Mouse (Mus musculus): ENCODE data around the gene Mapkap1. TPM values are rescaled to one million over a fixed set of nuclear protein-coding genes. Genes with fewer than 3 reads are reported as not detected.
"Not testable (repeated sequence)": the region's sequence is repeated elsewhere in the genome, so short reads cannot be mapped to it uniquely, and the experiment has no call there.

Mapkap1 gene
- polyA plus RNA-seq, 1 experiment from 2014 or later, result 54.5 TPM

DNA sequence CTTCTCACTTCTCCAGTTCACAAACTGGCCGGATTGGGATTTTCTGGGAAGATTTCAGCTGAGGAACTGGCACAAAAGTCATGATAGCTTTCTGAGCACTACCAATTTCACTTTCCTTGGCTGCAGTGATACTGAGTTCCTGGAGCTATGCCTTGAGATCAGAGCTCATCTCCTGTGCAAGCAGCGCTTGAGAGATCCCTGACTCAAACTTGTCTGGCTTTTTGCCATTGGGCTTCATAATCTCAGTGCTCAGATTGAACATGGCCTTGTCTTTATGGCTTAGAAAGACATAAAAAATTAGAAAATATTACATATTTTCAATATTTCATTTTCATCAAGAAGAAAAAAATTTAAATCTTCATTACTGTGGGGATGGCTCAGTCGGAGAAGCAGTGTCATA lies 29.8 kb downstream of the Mapkap1 start:
- Histone ChIP-seq H3K36me3 (peaks cover 44% of the 10 kb centered on the region), H3K9me3 (no peaks in the 10 kb centered on the region), H3K4me2 (no peak overlapping the region), H3K4me1 (no peaks in the 10 kb centered on the region), H3K27ac (replicated peaks) (no peak overlapping the region), H3K4me3 (no peak overlapping the region), H3K9ac (no peak overlapping the region), H3K27me3 (replicated peaks) (no peaks in the 10 kb centered on the region)
- 77% methylated on average over 3 of the region's 3 CpGs for WGBS
- ATAC-seq (ENCODE audit: extremely low read depth, insufficient number of reproducible peaks, low FRiP score, low TSS enrichment), result no peak

DNA sequence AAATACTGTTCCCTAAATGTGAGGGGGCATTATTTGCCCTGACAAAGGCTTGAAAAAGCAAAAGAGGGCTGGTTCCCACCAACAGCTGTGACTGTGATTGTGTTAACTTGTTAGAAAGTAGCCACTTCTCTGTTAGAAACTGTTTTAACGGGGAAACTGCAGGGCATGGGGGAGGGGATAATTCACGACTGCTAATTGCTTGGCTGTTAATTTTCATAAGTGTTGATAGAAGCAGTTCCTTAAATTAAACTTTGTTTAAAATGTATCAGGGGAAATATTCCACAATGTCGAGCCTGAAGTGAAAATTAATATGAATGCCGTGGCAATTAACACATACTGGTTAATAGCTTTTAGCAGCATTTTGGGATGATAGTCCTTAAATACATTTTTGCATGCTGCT lies 42.2 kb downstream of the Mapkap1 start:
- no peak for ATAC-seq (ENCODE audit: extremely low read depth, insufficient number of reproducible peaks, low FRiP score, low TSS enrichment)
- H3K9ac ChIP-seq, result no peak overlapping the region
- no peaks in the 10 kb centered on the region for H3K9me3 ChIP-seq
- peaks cover 6% of the 10 kb centered on the region; the same call in 1 of the 2 replicates for H3K4me1 ChIP-seq
- no peak overlapping the region for H3K4me2 ChIP-seq
- peaks cover 39% of the 10 kb centered on the region for H3K36me3 ChIP-seq
- no peak overlapping the region for H3K4me3 ChIP-seq
- WGBS, result 70% methylated on average over 4 of the region's 4 CpGs
- H3K27me3 ChIP-seq (replicated peaks), result no peaks in the 10 kb centered on the region
- H3K27ac ChIP-seq (replicated peaks), result no peak overlapping the region

DNA sequence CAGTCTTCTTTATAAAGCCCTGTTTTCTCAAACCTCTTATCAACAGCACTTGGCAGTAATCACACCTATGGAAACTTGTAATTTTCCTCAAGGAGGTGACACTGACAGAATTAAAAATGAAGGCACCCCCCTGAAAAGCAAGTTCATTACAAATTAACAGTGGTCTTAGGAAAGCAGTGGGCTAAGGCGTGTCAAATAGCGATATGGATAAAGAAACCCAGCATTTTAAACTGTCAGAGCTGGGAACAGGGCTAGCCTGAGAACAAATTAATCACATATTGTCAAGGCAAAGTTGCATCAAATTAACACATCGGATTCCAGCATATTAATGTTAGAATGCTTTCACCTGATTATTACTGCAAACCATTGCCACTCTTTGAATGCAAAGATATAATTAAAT lies 55.9 kb downstream of the Mapkap1 start:
- no peaks in the 10 kb centered on the region for H3K36me3 ChIP-seq
- no peak overlapping the region for H3K4me3 ChIP-seq
- H3K9ac ChIP-seq, result no peak overlapping the region
- H3K4me2 ChIP-seq, result no peak overlapping the region
- H3K27ac ChIP-seq (replicated peaks), result no peak overlapping the region
- no peak for ATAC-seq (ENCODE audit: extremely low read depth, insufficient number of reproducible peaks, low FRiP score, low TSS enrichment)
- H3K4me1 ChIP-seq, result peaks cover 24% of the 10 kb centered on the region
- H3K27me3 ChIP-seq (replicated peaks), result no peaks in the 10 kb centered on the region
- 86% methylated on average over 3 of the region's 3 CpGs for WGBS
- H3K9me3 ChIP-seq, result no peaks in the 10 kb centered on the region

DNA sequence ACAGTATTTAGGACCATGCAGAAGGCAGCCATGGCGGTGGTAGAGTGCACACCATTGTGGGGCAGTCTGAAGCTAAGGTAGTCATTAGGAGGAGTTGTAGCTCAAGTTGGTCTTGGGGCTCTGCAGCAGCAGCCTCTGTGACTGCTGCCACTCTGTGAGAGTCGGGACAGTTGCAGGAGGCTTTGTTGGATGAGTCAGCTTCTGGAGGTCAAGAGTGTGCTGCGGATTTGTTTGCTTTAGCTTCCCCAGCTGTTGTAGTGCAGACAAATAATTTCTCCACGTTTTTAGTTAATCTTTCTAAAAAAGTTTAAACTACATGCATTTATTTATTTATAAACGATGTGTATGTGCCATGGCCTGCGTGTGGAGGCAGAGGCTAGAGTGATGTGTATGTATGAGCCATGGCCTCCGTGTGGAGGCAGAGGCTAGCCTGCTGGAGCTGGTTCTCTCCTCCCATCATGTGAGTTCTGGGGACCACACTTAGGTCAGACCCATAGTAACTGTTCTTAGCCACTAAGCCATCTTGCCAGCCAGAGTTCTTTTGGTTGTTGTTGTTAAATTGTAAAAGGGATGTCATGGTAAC lies 62.1 kb downstream of the Mapkap1 start:
- no peaks in the 10 kb centered on the region for H3K27me3 ChIP-seq (replicated peaks)
- H3K36me3 ChIP-seq, result no peaks in the 10 kb centered on the region
- 57% methylated on average over 7 of the region's 7 CpGs for WGBS
- no peak for ATAC-seq (ENCODE audit: extremely low read depth, insufficient number of reproducible peaks, low FRiP score, low TSS enrichment)
- H3K9ac ChIP-seq, result no peak overlapping the region
- no peak overlapping the region for H3K4me2 ChIP-seq
- no peak overlapping the region for H3K4me3 ChIP-seq
- H3K27ac ChIP-seq (replicated peaks), result no peak overlapping the region
- no peaks in the 10 kb centered on the region for H3K9me3 ChIP-seq
- H3K4me1 ChIP-seq, result peaks cover 14% of the 10 kb centered on the region

DNA sequence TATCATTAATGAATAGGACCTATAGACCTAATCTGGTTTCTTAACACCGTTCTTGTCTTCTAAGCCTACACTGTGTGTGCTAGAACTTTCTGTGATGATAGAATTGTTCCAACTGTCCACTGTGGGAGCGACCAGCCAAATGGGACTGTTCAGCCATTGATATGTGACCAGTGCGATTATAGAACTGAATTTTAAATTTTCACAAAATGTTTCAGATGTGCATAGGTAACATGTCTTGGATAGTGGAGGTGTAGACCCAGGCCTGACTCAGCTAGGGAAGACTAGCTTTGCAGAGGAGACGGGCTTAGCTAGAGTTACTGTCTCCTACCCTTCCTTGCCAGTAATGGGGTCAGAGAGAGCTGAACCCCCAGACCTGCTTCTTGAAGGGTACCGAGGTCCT lies 62.8 kb downstream of the Mapkap1 start:
- no peaks in the 10 kb centered on the region for H3K9me3 ChIP-seq
- no peak overlapping the region for H3K9ac ChIP-seq
- peaks cover 14% of the 10 kb centered on the region for H3K4me1 ChIP-seq
- H3K27me3 ChIP-seq (replicated peaks), result no peaks in the 10 kb centered on the region
- no peak for ATAC-seq (ENCODE audit: extremely low read depth, insufficient number of reproducible peaks, low FRiP score, low TSS enrichment)
- 86% methylated on average over 5 of the region's 5 CpGs for WGBS
- H3K4me3 ChIP-seq, result no peak overlapping the region
- no peaks in the 10 kb centered on the region for H3K36me3 ChIP-seq
- no peak overlapping the region for H3K4me2 ChIP-seq
- no peak overlapping the region for H3K27ac ChIP-seq (replicated peaks)

DNA sequence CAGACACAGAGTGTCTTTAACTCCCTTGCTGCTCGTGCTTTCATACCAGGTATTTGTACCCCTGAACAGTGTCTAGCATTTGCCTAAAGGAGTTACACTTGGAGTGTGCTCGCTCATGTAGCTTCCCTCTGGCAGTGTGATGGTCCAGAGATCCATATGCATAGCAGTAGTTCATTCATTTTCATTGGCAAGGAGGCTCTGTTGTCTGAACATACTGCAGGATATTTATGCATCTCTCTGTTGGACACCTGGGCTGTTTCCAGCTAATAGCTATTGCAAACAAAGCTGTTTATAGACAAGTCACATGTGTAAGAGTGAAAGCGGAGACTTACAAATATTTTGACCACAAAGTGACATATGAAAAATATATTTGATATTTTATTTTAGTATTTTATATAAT lies 67.2 kb downstream of the Mapkap1 start:
- no peak for ATAC-seq (ENCODE audit: extremely low read depth, insufficient number of reproducible peaks, low FRiP score, low TSS enrichment)

DNA sequence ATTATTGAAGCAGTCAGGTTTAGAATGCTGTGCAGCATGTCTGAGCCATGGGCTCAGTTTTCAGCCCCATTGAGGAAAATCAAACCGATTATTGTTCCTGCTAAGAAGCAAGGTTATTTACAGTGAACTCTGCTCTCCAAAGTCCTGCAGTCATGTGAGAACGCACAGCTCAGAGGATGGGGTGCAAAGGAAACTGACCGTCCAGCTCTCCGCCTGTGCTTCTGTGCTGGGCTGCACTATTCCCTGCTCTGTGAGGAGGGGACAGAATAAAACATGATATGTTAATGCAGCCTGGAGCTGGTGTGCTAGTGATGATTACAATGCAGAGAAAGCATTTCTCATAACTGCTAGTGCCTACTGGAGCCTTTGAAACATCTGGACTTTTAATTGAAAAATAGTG lies 74.8 kb downstream of the Mapkap1 start:
- Histone ChIP-seq H3K4me1 (peaks cover 2% of the 10 kb centered on the region), H3K9ac (no peak overlapping the region), H3K27ac (replicated peaks) (no peak overlapping the region), H3K27me3 (replicated peaks) (no peaks in the 10 kb centered on the region), H3K4me2 (no peak overlapping the region), H3K9me3 (no peaks in the 10 kb centered on the region), H3K36me3 (no peaks in the 10 kb centered on the region), H3K4me3 (no peak overlapping the region)
- no peak for ATAC-seq (ENCODE audit: extremely low read depth, insufficient number of reproducible peaks, low FRiP score, low TSS enrichment)
- 81% methylated on average over 4 of the region's 4 CpGs for WGBS

More for the DNA sequence above, 67.2 kb downstream of the Mapkap1 start:
- Histone ChIP-seq H3K9me3 (no peaks in the 10 kb centered on the region), H3K4me1 (peaks cover 8% of the 10 kb centered on the region; the same call in 1 of the 2 replicates), H3K27ac (replicated peaks) (no peak overlapping the region), H3K36me3 (no peaks in the 10 kb centered on the region), H3K4me2 (no peak overlapping the region), H3K9ac (no peak overlapping the region), H3K27me3 (replicated peaks) (no peaks in the 10 kb centered on the region), H3K4me3 (no peak overlapping the region)
- 77% methylated on average over 3 of the region's 3 CpGs for WGBS

DNA sequence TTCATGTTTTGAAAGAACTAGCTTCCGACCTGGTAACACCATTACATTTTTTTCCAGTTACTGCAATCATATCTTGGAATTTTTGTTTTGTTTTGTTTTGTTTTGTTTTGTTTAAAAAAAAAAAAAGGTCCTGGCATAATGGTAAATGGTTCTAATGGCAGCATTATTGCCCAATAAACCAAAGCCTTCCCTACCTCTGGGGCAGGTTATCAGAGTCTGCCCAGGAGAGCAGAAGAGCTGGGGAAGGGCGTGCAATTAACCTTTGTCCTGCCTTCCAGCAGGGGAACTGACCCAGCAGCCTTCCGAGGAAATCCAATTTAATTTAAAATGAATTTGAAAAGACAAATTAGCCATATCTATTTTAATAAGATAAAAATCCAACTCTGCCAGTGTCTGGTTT lies 75.5 kb downstream of the Mapkap1 start:
- H3K9ac ChIP-seq, result no peak overlapping the region
- WGBS, result 82% methylated on average over 3 of the region's 3 CpGs

DNA sequence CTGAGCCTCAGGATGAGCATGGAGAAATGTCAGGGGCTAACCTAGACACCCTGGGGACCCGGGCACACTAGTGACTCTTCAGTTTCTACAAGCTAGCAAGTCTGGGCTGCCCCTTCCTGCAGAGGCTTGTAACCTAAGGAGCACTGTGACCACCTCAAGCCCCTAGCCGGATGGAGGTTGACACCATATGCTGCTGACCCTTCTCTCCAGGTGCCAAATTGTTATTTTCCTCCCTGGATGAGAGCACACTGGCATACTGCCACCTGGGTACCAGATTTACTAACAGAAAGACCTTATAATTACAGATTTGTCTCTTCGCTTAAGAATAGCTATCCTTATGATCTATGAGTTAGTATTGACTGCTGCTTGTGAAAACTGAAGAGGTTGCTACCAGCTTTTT lies 76.0 kb downstream of the Mapkap1 start:
- H3K9ac ChIP-seq, result no peak overlapping the region

More for the DNA sequence above, 75.5 kb downstream of the Mapkap1 start:
- no peak for ATAC-seq (ENCODE audit: extremely low read depth, insufficient number of reproducible peaks, low FRiP score, low TSS enrichment)
- Histone ChIP-seq H3K4me1 (peaks cover 6% of the 10 kb centered on the region), H3K4me2 (no peak overlapping the region), H3K27me3 (replicated peaks) (no peaks in the 10 kb centered on the region), H3K9me3 (no peaks in the 10 kb centered on the region), H3K27ac (replicated peaks) (no peak overlapping the region), H3K36me3 (no peaks in the 10 kb centered on the region), H3K4me3 (no peak overlapping the region)

DNA sequence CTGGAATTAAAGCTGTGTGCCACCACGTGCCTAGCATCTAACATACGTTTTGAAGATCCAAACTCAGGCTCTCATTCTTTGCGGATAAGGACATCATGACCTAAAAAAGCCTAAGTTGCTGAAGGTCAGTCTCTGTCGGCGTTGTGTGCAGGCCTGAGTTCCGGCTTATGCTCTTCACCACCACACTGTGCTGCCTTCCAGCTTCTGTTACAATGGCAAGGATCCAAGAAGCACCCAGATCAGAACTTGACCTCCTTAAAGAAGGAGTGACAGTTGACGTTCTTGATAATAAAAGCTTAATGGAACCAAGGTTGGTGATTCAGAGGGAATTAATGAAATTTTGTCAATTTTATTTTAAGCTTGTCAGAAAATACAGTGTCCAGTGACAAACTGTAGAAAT lies 80.7 kb downstream of the Mapkap1 start:
- H3K27me3 ChIP-seq (replicated peaks), result no peaks in the 10 kb centered on the region
- WGBS, result 62% methylated on average over 7 of the region's 7 CpGs
- H3K27ac ChIP-seq (replicated peaks), result no peak overlapping the region
- peaks cover 29% of the 10 kb centered on the region for H3K4me1 ChIP-seq
- H3K9ac ChIP-seq, result no peak overlapping the region
- no peak overlapping the region for H3K4me2 ChIP-seq
- no peaks in the 10 kb centered on the region for H3K36me3 ChIP-seq
- H3K4me3 ChIP-seq, result no peak overlapping the region
- H3K9me3 ChIP-seq, result no peaks in the 10 kb centered on the region
- ATAC-seq (ENCODE audit: extremely low read depth, insufficient number of reproducible peaks, low FRiP score, low TSS enrichment), result no peak

More for the DNA sequence above, 76.0 kb downstream of the Mapkap1 start:
- no peaks in the 10 kb centered on the region for H3K27me3 ChIP-seq (replicated peaks)
- peaks cover 10% of the 10 kb centered on the region for H3K4me1 ChIP-seq
- no peak overlapping the region for H3K27ac ChIP-seq (replicated peaks)
- H3K4me3 ChIP-seq, result no peak overlapping the region
- H3K4me2 ChIP-seq, result no peak overlapping the region
- 80% methylated on average over 3 of the region's 3 CpGs for WGBS
- no peaks in the 10 kb centered on the region for H3K9me3 ChIP-seq
- no peaks in the 10 kb centered on the region for H3K36me3 ChIP-seq
- no peak for ATAC-seq (ENCODE audit: extremely low read depth, insufficient number of reproducible peaks, low FRiP score, low TSS enrichment)

DNA sequence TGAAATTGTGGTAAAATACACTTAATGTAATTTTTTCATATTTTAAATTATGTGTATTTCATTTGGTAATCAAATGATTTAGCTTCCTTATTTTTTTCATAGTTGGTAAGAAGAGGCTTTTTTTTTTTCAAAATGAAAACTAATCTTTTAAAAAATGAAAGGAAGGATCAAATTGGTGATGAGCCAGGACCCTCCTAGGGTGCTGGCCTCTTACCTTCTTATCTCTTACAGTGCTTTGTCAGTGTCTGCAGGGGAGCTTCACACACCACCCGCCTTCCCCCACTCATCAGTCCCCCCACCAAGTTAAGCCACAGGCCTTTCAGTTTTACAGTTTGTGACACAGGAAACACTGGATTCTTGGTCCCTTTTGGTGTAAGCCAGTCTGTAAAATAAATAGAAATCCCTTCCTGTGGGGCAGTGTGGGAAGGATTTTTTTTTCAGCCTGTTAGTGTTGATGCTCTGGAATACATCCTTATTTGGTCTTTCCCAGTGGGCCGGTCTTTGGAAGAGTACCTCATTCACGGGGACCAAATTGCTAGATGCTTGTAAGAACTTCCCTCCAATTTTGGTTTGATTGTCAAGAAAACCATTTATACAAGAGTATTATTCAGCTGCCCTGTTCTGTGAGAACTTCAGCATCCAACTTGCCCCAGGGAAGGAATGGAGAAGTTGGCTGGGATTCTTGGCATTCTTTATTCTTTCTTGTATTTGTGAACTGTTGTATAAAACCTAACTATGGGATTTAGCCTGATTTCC lies 97.6 kb downstream of the Mapkap1 start:
- H3K27ac ChIP-seq (replicated peaks), result peak overlapping the region; percentile 46; the same call in 1 of the 2 replicates
- H3K4me1 ChIP-seq, result peaks cover 7% of the 10 kb centered on the region
- no peak overlapping the region for H3K4me2 ChIP-seq
- 16% methylated on average over 3 of the region's 3 CpGs for WGBS
- no peak for ATAC-seq (ENCODE audit: extremely low read depth, insufficient number of reproducible peaks, low FRiP score, low TSS enrichment)
- H3K9me3 ChIP-seq, result no peaks in the 10 kb centered on the region
- H3K36me3 ChIP-seq, result peaks cover 26% of the 10 kb centered on the region
- no peak overlapping the region for H3K9ac ChIP-seq
- H3K27me3 ChIP-seq (replicated peaks), result no peaks in the 10 kb centered on the region
- H3K4me3 ChIP-seq, result no peak overlapping the region

DNA sequence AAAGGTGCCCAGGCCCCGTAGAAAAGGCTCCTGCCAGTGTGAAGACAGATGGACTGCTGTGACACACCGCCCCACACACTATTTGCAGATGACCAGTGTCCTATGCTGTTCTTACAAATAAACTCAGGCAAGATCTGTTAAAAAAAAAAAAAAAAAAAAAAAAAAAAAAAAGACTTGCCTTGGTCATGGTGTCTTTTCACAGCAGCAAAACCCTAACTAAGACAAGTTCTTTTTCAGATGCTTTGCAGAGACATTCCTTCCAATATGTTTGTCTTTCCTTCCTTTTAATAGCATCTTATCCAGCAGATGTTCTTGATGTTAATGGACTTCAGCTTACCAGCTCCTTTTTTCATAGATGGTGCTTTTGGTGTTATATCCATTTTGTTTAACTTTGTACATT lies 99.6 kb downstream of the Mapkap1 start:
- H3K9me3 ChIP-seq; H3K4me2 ChIP-seq; H3K4me3 ChIP-seq; H3K4me1 ChIP-seq; ATAC-seq (ENCODE audit: extremely low read depth, insufficient number of reproducible peaks, low FRiP score, low TSS enrichment); H3K27me3 ChIP-seq (replicated peaks); H3K27ac ChIP-seq (replicated peaks); H3K9ac ChIP-seq: not testable (repeated sequence)
- WGBS, result 85% methylated on average over 2 of the region's 2 CpGs
- peaks cover 15% of the 10 kb centered on the region for H3K36me3 ChIP-seq

All from heart, embryonic 13.5 days (tissue).